8 mouse cellular contexts compared by ENCODE assay signal in genomic region chr10:99592220-99592619, GRCm38 (mm10).
DNase-seq lines count a peak whose midpoint lies in the region; ATAC-seq and TF ChIP-seq lines count a peak whose summit lies in the region.

No protein-coding gene starts in this region.

- H3K4me2 ChIP-seq in kidney, embryonic 14.5 days (replicated peaks; ENCODE audit: low read depth, low read length), result peak overlapping the region; percentile 35; the same call in 1 of the 2 replicates
- H3K4me2 ChIP-seq in hindbrain, embryonic 16.5 days (ENCODE audit: low read length), result peak overlapping the region; percentile 31; the same call in 1 of the 2 replicates
- no peak overlapping the region for H3K4me2 ChIP-seq in intestine, postnatal 0 days (replicated peaks; ENCODE audit: low read depth)

- WGBS in kidney, embryonic 14.5 days, result 17% methylated on average over 9 of the region's 9 CpGs
- 25% methylated on average over 9 of the region's 9 CpGs for WGBS in hindbrain, embryonic 16.5 days
- WGBS in intestine, postnatal 0 days, result 31% methylated on average over 9 of the region's 9 CpGs

- 0 out of 2 replicates have a peak, but pooled peaks cover 4% of the 10 kb centered on the region for H3K4me1 ChIP-seq in kidney, embryonic 14.5 days (ENCODE audit: control insufficient read depth, insufficient read depth, low read length)
- peaks cover 3% of the 10 kb centered on the region; the same call in 1 of the 2 replicates for H3K4me1 ChIP-seq in hindbrain, embryonic 16.5 days (ENCODE audit: control insufficient read depth, insufficient read depth, low read depth, low read length)
- no peaks in the 10 kb centered on the region for H3K4me1 ChIP-seq in intestine, postnatal 0 days (replicated peaks; ENCODE audit: control insufficient read depth, insufficient read depth, low read length)

- H3K27ac ChIP-seq in kidney, embryonic 14.5 days (ENCODE audit: low read depth, low read length), result no peak overlapping the region
- no peak overlapping the region for H3K27ac ChIP-seq in hindbrain, embryonic 16.5 days (ENCODE audit: low read depth, low read length)
- H3K27ac ChIP-seq in intestine, postnatal 0 days (ENCODE audit: low read depth, low read length), result no peak overlapping the region

- TF ChIP-seq CTCF in intestine, postnatal 0 days (IDR thresholded peaks at IDR 0.05; ENCODE audit: low read depth), result no peak

- no peaks in the 10 kb centered on the region for H3K27me3 ChIP-seq in kidney, embryonic 14.5 days (ENCODE audit: control insufficient read depth, insufficient read depth, low read length)
- H3K27me3 ChIP-seq in hindbrain, embryonic 16.5 days (replicated peaks; ENCODE audit: control insufficient read depth, insufficient read depth, low read length), result no peaks in the 10 kb centered on the region
- no peaks in the 10 kb centered on the region for H3K27me3 ChIP-seq in intestine, postnatal 0 days (replicated peaks; ENCODE audit: control insufficient read depth, insufficient read depth, low read length)

- H3K4me3 ChIP-seq in kidney, embryonic 14.5 days (ENCODE audit: low read length), result no peak overlapping the region
- H3K4me3 ChIP-seq in hindbrain, embryonic 16.5 days (ENCODE audit: low read length), result no peak overlapping the region
- no peak overlapping the region for H3K4me3 ChIP-seq in intestine, postnatal 0 days (ENCODE audit: low read depth, low read length)

- H3K9me3 ChIP-seq in kidney, embryonic 14.5 days (ENCODE audit: control insufficient read depth, low read length), result no peaks in the 10 kb centered on the region
- H3K9me3 ChIP-seq in hindbrain, embryonic 16.5 days (ENCODE audit: control insufficient read depth, low read length), result no peaks in the 10 kb centered on the region
- H3K9me3 ChIP-seq in intestine, postnatal 0 days (ENCODE audit: control insufficient read depth), result no peaks in the 10 kb centered on the region

- H3K9ac ChIP-seq in kidney, embryonic 14.5 days (ENCODE audit: low read depth, low read length), result no peak overlapping the region
- H3K9ac ChIP-seq in hindbrain, embryonic 16.5 days (ENCODE audit: low read depth, low read length), result 0 out of 2 replicates have a peak overlapping the region, but pooled peaks have one; percentile 9
- no peak overlapping the region for H3K9ac ChIP-seq in intestine, postnatal 0 days (ENCODE audit: low read depth, low read length)

- peak; percentile 89 for ATAC-seq in kidney, embryonic 14.5 days (ENCODE audit: low FRiP score, low TSS enrichment)
- peak; percentile 70; the same call in 1 of the 2 replicates for ATAC-seq in hindbrain, embryonic 16.5 days
- ATAC-seq in intestine, postnatal 0 days, result no peak

- no peaks in the 10 kb centered on the region for H3K36me3 ChIP-seq in kidney, embryonic 14.5 days (ENCODE audit: control insufficient read depth, insufficient read depth, low read length)
- H3K36me3 ChIP-seq in hindbrain, embryonic 16.5 days (ENCODE audit: control insufficient read depth, insufficient read depth, low read length), result no peaks in the 10 kb centered on the region
- H3K36me3 ChIP-seq in intestine, postnatal 0 days (ENCODE audit: control insufficient read depth, insufficient read depth), result no peaks in the 10 kb centered on the region

- DNase-seq in kidney, adult 8-10 months, result no peak
- peak; percentile 11 to 20 for DNase-seq in B cell, adult 2 months
- DNase-seq in cerebellum, postnatal 10 days, result peak; percentile 55 to 60
- peak; percentile 51 for DNase-seq in skeletal muscle tissue, adult 2 months (ENCODE audit: low read depth, low spot score)
- no peak for DNase-seq in Muller cell, postnatal 12 days (ENCODE audit: inconsistent ontology term)

Comparison
In these comparisons a context has a peak if more than half of its experiments do, and no peak if none do; other contexts are left out.
1. DNase-seq: peak in B cell, adult 2 months (2 of 2), cerebellum, postnatal 10 days (2 of 2) and skeletal muscle tissue, adult 2 months (single experiment); none in kidney, adult 8-10 months (0 of 2) and Muller cell, postnatal 12 days (single experiment).